Mouse (Mus musculus): ENCODE data around the gene AI593442. TPM values are rescaled to one million over a fixed set of nuclear protein-coding genes. Genes with fewer than 3 reads are reported as not detected.
A peak's percentile ranks its signal among the peaks of the same experiment; 100 is the strongest.

Gene AI593442
- polyA plus RNA-seq, 1 experiment from 2014 or later: 36.5 TPM

GRCm38 (mm10) chr9:52661422-52661821 is 18.2 kb downstream of the AI593442 start:
- H3K9ac ChIP-seq (replicated peaks; ENCODE audit: low read depth, low read length): no peak overlapping the region
- no peak overlapping the region for H3K4me2 ChIP-seq (ENCODE audit: low read length)
- no peaks in the 10 kb centered on the region for H3K9me3 ChIP-seq (ENCODE audit: control insufficient read depth, low read length)
- no peaks in the 10 kb centered on the region for H3K36me3 ChIP-seq (ENCODE audit: control insufficient read depth, insufficient read depth)
- H3K4me1 ChIP-seq (replicated peaks; ENCODE audit: control insufficient read depth, insufficient read depth, low read length): no peaks in the 10 kb centered on the region
- 81% methylated on average over 3 of the region's 3 CpGs for WGBS
- H3K4me3 ChIP-seq (replicated peaks; ENCODE audit: low read length): no peak overlapping the region
- H3K27ac ChIP-seq (ENCODE audit: low read length): no peak overlapping the region
- H3K27me3 ChIP-seq (replicated peaks; ENCODE audit: control insufficient read depth, insufficient read depth, low read length): no peaks in the 10 kb centered on the region
- no peak for ATAC-seq

DNA sequence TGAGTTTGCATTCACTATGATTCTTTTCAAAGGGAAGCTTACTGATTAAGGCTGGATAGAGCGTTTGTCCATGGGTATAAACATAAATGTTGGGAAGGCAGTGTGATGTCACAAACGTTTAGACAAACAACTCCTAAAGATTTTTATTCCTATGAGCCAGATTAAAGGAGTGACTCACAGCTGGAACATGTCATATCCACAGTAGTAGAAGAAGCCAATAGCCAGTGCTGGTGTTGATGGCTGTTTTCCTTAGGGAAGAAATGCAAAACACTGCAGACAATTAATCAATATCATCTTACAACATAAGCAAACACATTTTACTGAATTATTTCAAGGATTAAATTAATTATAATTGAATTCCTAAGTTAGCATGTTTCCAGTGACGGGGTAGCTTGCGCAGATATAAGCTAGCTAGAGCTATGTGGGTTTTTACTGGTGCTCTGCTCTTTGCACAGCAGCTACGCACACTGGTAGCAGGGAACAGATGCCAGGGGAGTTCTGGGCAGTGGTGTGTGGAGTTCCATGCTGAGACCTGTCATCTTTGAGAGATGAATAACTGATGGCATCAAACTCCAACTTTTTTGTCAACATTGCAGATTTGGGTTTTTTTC is 29.1 kb downstream of the AI593442 start:
- Histone ChIP-seq H3K27ac (ENCODE audit: low read length) (no peak overlapping the region), H3K4me1 (replicated peaks; ENCODE audit: control insufficient read depth, insufficient read depth, low read length) (no peaks in the 10 kb centered on the region), H3K9me3 (ENCODE audit: control insufficient read depth, low read length) (no peaks in the 10 kb centered on the region), H3K27me3 (replicated peaks; ENCODE audit: control insufficient read depth, insufficient read depth, low read length) (no peaks in the 10 kb centered on the region), H3K36me3 (ENCODE audit: control insufficient read depth, insufficient read depth) (no peaks in the 10 kb centered on the region), H3K9ac (replicated peaks; ENCODE audit: low read depth, low read length) (no peak overlapping the region), H3K4me3 (replicated peaks; ENCODE audit: low read length) (no peak overlapping the region), H3K4me2 (ENCODE audit: low read length) (no peak overlapping the region)
- 88% methylated on average over 5 of the region's 5 CpGs for WGBS
- ATAC-seq: no peak

- no peak for ATAC-seq
- Histone ChIP-seq H3K9ac (replicated peaks; ENCODE audit: low read depth, low read length) (no peak overlapping the region), H3K27ac (ENCODE audit: low read length) (no peak overlapping the region), H3K4me2 (ENCODE audit: low read length) (no peak overlapping the region), H3K4me3 (replicated peaks; ENCODE audit: low read length) (no peak overlapping the region), H3K9me3 (ENCODE audit: control insufficient read depth, low read length) (no peaks in the 10 kb centered on the region), H3K27me3 (replicated peaks; ENCODE audit: control insufficient read depth, insufficient read depth, low read length) (no peaks in the 10 kb centered on the region), H3K36me3 (ENCODE audit: control insufficient read depth, insufficient read depth) (no peaks in the 10 kb centered on the region), H3K4me1 (replicated peaks; ENCODE audit: control insufficient read depth, insufficient read depth, low read length) (no peaks in the 10 kb centered on the region)
- 78% methylated on average over 2 of the region's 2 CpGs for WGBS
These were observed 34.3 kb downstream of the AI593442 start for GRCm38 (mm10) chr9:52645312-52645711.

DNA sequence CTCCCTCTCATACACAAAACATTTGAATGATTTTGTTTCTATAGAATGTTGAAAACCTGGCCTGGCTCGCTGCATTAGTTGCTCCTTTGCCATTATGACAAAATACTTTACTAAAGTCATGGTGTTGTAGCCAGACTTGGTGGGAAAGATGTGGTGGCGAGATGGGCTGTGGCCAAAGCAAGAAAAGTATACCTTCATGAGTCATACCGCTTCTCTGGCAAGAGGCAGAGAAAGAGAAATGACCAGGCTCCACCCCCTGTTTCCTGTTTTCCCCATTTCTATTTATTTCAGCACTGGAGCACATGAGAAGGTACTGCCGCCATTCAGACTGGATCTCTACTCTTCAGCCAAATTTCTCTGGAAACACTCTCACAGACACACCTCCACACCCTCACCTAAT is 35.0 kb downstream of the AI593442 start:
- no peaks in the 10 kb centered on the region for H3K9me3 ChIP-seq (ENCODE audit: control insufficient read depth, low read length)
- H3K4me2 ChIP-seq (ENCODE audit: low read length): no peak overlapping the region
- H3K4me3 ChIP-seq (replicated peaks; ENCODE audit: low read length): no peak overlapping the region
- WGBS: 62% methylated on average over 4 of the region's 4 CpGs
- H3K4me1 ChIP-seq (replicated peaks; ENCODE audit: control insufficient read depth, insufficient read depth, low read length): no peaks in the 10 kb centered on the region
- H3K9ac ChIP-seq (replicated peaks; ENCODE audit: low read depth, low read length): no peak overlapping the region
- H3K27ac ChIP-seq (ENCODE audit: low read length): no peak overlapping the region
- no peak for ATAC-seq
- H3K36me3 ChIP-seq (ENCODE audit: control insufficient read depth, insufficient read depth): no peaks in the 10 kb centered on the region
- no peaks in the 10 kb centered on the region for H3K27me3 ChIP-seq (replicated peaks; ENCODE audit: control insufficient read depth, insufficient read depth, low read length)

GRCm38 (mm10) chr9:52644156-52644555 is 35.4 kb downstream of the AI593442 start:
- ATAC-seq: peak; percentile 61

GRCm38 (mm10) chr9:52635991-52636390 is 43.6 kb downstream of the AI593442 start:
- Histone ChIP-seq H3K36me3 (ENCODE audit: control insufficient read depth, insufficient read depth) (no peaks in the 10 kb centered on the region), H3K9me3 (ENCODE audit: control insufficient read depth, low read length) (no peaks in the 10 kb centered on the region), H3K4me2 (ENCODE audit: low read length) (no peak overlapping the region), H3K9ac (replicated peaks; ENCODE audit: low read depth, low read length) (no peak overlapping the region), H3K4me1 (replicated peaks; ENCODE audit: control insufficient read depth, insufficient read depth, low read length) (no peaks in the 10 kb centered on the region), H3K4me3 (replicated peaks; ENCODE audit: low read length) (no peak overlapping the region), H3K27me3 (replicated peaks; ENCODE audit: control insufficient read depth, insufficient read depth, low read length) (no peaks in the 10 kb centered on the region), H3K27ac (ENCODE audit: low read length) (no peak overlapping the region)
- ATAC-seq: no peak
- 81% methylated on average over 2 of the region's 2 CpGs for WGBS

More at GRCm38 (mm10) chr9:52644156-52644555, 35.4 kb downstream of the AI593442 start:
- Histone ChIP-seq H3K27ac (ENCODE audit: low read length) (no peak overlapping the region), H3K4me1 (replicated peaks; ENCODE audit: control insufficient read depth, insufficient read depth, low read length) (no peaks in the 10 kb centered on the region), H3K4me3 (replicated peaks; ENCODE audit: low read length) (no peak overlapping the region), H3K9ac (replicated peaks; ENCODE audit: low read depth, low read length) (no peak overlapping the region), H3K27me3 (replicated peaks; ENCODE audit: control insufficient read depth, insufficient read depth, low read length) (no peaks in the 10 kb centered on the region), H3K9me3 (ENCODE audit: control insufficient read depth, low read length) (no peaks in the 10 kb centered on the region), H3K36me3 (ENCODE audit: control insufficient read depth, insufficient read depth) (no peaks in the 10 kb centered on the region), H3K4me2 (ENCODE audit: low read length) (no peak overlapping the region)
- WGBS: 84% methylated on average over 4 of the region's 4 CpGs

- H3K9me3 ChIP-seq (ENCODE audit: control insufficient read depth, low read length): no peaks in the 10 kb centered on the region
- H3K9ac ChIP-seq (replicated peaks; ENCODE audit: low read depth, low read length): no peak overlapping the region
- no peaks in the 10 kb centered on the region for H3K4me1 ChIP-seq (replicated peaks; ENCODE audit: control insufficient read depth, insufficient read depth, low read length)
- no peaks in the 10 kb centered on the region for H3K36me3 ChIP-seq (ENCODE audit: control insufficient read depth, insufficient read depth)
- H3K4me3 ChIP-seq (replicated peaks; ENCODE audit: low read length): no peak overlapping the region
- H3K4me2 ChIP-seq (ENCODE audit: low read length): no peak overlapping the region
- ATAC-seq: no peak
- H3K27ac ChIP-seq (ENCODE audit: low read length): no peak overlapping the region
- WGBS: 71% methylated on average over 4 of the region's 4 CpGs
- H3K27me3 ChIP-seq (replicated peaks; ENCODE audit: control insufficient read depth, insufficient read depth, low read length): no peaks in the 10 kb centered on the region
These were observed 55.7 kb downstream of the AI593442 start for GRCm38 (mm10) chr9:52623926-52624325.

Data from forebrain, embryonic 16.5 days (tissue).